Mouse (Mus musculus) bone marrow, adult 2 months (tissue): ENCODE measurements around the gene Stat2.

Source experiments
- CTCF ChIP-seq: fragments of 200-500 bp; IDR thresholded peaks from 2 replicates; pipeline ENCODE4 v1.5.1; 2011; ENCODE audit warnings: low read length, control low read depth; ENCODE audit not compliant: control insufficient read depth, insufficient read depth
- POLR2A ChIP-seq: fragments of 200-500 bp; IDR thresholded peaks from 2 replicates; pipeline ENCODE4 v1.6.1; 2011; ENCODE audit warnings: low read depth, mild to moderate bottlenecking, control low read depth, low read length, borderline replicate concordance; ENCODE audit not compliant: control insufficient read depth

DNA sequence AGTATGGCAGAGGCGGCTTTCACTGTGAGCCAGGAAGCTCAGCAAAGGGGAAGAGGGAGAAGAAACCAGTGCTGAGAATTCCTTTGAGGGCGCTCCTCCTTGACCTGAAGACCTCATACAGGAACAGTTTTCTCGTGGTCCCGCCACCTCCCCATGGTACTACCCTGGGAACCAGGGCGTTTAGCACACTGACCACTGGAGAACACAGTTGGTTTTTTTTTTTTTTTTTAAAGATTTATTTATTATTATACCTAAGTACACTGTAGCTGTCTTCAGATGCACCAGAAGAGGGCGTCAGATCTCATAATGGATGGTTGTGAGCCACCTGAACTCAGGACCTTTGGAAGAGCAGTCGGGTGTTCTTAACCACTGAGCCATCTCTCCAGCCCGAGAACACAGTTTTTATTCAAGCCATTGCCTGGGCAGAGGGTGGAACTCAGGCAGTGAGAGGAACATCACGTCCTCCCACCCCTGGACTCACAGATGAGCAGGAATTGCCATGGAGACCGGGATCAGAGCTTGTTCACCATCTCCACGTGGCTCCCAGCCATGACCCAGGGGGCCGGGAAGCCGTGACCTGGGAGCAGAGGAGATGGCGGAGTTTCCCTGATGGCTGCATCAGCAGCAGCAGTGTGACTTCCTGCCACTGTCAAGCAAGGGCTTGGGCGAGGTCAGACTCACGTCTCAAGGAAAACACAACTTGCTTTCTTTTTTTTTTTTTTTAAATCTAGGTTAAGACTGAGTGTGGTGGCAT lies 48.6 kb upstream of the Stat2 start:
- TF ChIP-seq CTCF (no peak), POLR2A (no peak)
